Mouse (Mus musculus) midbrain, embryonic 12.5 days (tissue): ENCODE data around the gene C1qtnf4. TPM values are rescaled to one million over a fixed set of nuclear protein-coding genes. Genes with fewer than 3 reads are reported as not detected.

Experiments used
- ATAC-seq: fragments of 200-750 bp; cut with Nextera tagmentation; 2 replicates; pipeline ENCODE4 v1.8.0; 2017; ENCODE audit warnings: low read depth, moderate TSS enrichment, moderate library complexity; ENCODE audit not compliant: low FRiP score
- H3K27ac ChIP-seq: fragments of 300-500 bp; sonication (generic); replicated peaks from 2 replicates; pipeline ENCODE4 v1.5.1; 2016; ENCODE audit warnings: mild to moderate bottlenecking
- H3K27me3 ChIP-seq: fragments of 300-500 bp; sonication (generic); 2 replicates; pipeline ENCODE4 v1.6.1; 2016; ENCODE audit warnings: mild to moderate bottlenecking
- H3K36me3 ChIP-seq: fragments of 300-500 bp; sonication (generic); 2 replicates; pipeline ENCODE4 v1.6.1; 2016
- H3K4me1 ChIP-seq: fragments of 300-500 bp; sonication (generic); 2 replicates; pipeline ENCODE4 v1.6.1; 2016
- H3K4me2 ChIP-seq: fragments of 300-500 bp; sonication (generic); replicated peaks from 2 replicates; pipeline ENCODE4 v1.6.1; 2016; ENCODE audit warnings: mild to moderate bottlenecking, moderate library complexity
- H3K4me3 ChIP-seq: fragments of 300-500 bp; sonication (generic); 2 replicates; pipeline ENCODE4 v1.5.1; 2016; ENCODE audit warnings: mild to moderate bottlenecking
- H3K9ac ChIP-seq: fragments of 300-500 bp; sonication (generic); replicated peaks from 2 replicates; pipeline ENCODE4 v1.6.1; 2016; ENCODE audit warnings: mild to moderate bottlenecking, moderate library complexity
- H3K9me3 ChIP-seq: fragments of 300-500 bp; sonication (generic); 2 replicates; pipeline ENCODE4 v1.6.1; 2016; ENCODE audit warnings: mild to moderate bottlenecking
- WGBS: fragments of 180-500 bp; shearing (Covaris S2); methylation state at CpG from one replicate; pipeline ENCODE4 v1.1.7; 2016; 5-methylcytosine and 5-hydroxymethylcytosine counted together
- polyA plus RNA-seq: library from polyadenylated mRNA; unstranded; fragments of >200 nt; fragmentation: Nextera tagmentation; extraction: Ambion mirVana; gene quantifications from 2 replicates; pipeline ENCODE4 v1.2.1, GENCODE M21; 2016

The C1qtnf4 gene
- polyA plus RNA-seq, 1 experiment from 2014 or later, result 29.2 TPM

DNA sequence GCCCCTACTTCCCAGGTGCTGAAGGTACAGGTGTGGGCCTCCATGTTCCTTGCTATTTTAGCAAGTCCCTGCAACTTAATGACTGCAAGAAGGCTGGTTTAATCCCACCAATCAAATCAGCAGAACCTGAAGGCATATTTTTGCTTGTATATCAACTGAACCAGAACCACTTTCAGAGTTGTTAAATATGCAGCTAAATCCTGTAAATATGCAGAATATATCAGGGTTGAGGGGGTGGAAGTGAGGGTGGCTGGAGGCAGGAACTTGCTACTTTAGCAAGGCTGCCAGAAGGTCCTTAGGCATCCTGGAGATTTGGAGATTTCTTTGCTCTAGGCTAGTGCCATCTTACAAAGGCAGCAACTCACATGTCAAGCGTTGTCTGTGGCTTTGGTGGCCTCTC, 29.9 kb downstream of the C1qtnf4 start:
- peaks cover 28% of the 10 kb centered on the region for H3K4me1 ChIP-seq
- no peaks in the 10 kb centered on the region for H3K27me3 ChIP-seq
- no peak overlapping the region for H3K4me3 ChIP-seq
- no peak for ATAC-seq
- H3K27ac ChIP-seq, result no peak overlapping the region
- WGBS, result 84% methylated on average over 1 of the region's 1 CpGs
- peak overlapping the region; percentile 75; the same call in 1 of the 2 replicates for H3K4me2 ChIP-seq
- H3K36me3 ChIP-seq, result peaks cover 33% of the 10 kb centered on the region
- peak overlapping the region; percentile 39; the same call in 1 of the 2 replicates for H3K9ac ChIP-seq
- no peaks in the 10 kb centered on the region for H3K9me3 ChIP-seq

DNA sequence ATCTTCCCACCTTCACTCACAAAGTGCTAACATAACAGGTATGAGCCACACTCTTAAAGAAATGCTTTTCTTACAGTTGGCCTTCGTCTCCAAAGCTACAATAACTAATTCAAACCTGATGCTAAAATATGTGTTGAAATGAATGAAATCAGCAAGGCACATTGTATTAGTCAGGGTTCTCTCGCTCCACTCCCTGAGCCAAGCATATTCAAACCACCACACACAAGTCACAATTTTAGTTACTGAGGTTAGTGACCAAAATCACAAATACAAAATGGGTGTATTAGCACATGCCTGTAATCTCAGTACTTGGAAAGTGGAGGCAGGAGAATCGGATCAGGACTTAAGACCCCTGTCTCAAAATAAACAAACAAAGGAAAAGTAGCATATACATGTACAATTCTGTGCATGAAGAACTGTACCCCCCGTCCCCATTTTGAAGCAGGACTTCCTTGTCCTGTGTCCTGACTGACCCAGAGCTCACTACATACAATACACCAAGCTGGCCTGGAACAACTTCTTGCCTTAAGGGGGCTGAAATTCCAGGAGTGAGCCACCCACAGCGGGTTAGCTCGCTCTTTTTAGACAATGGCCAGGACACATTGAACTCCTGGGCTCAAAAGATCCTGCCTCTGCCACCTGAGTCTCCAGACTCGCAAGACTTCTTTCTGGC, 31.0 kb downstream of the C1qtnf4 start:
- Histone ChIP-seq H3K9ac (peak overlapping the region; percentile 94), H3K27ac (peak overlapping the region; percentile 88), H3K4me2 (peak overlapping the region; percentile 75), H3K27me3 (no peaks in the 10 kb centered on the region), H3K36me3 (peaks cover 21% of the 10 kb centered on the region), H3K9me3 (no peaks in the 10 kb centered on the region), H3K4me3 (peak overlapping the region; percentile 74), H3K4me1 (peaks cover 28% of the 10 kb centered on the region)
- peak; percentile 20; the same call in 1 of the 2 replicates for ATAC-seq
- 32% methylated on average over 7 of the region's 7 CpGs for WGBS

- Histone ChIP-seq H3K27me3 (no peaks in the 10 kb centered on the region), H3K27ac (peak overlapping the region; percentile 88), H3K4me2 (peak overlapping the region; percentile 75), H3K36me3 (peaks cover 16% of the 10 kb centered on the region), H3K4me1 (peaks cover 28% of the 10 kb centered on the region), H3K4me3 (peak overlapping the region; percentile 74), H3K9ac (peak overlapping the region; percentile 94), H3K9me3 (no peaks in the 10 kb centered on the region)
- ATAC-seq, result peak; percentile 89
- WGBS, result under 1% methylated on average over 69 of the region's 73 CpGs
Measured at GRCm38 (mm10) chr2:90917233-90917998, 31.8 kb downstream of the C1qtnf4 start.

- Histone ChIP-seq H3K36me3 (peaks cover 9% of the 10 kb centered on the region), H3K4me2 (peak overlapping the region; percentile 75), H3K9ac (peak overlapping the region; percentile 94), H3K9me3 (no peaks in the 10 kb centered on the region), H3K27me3 (no peaks in the 10 kb centered on the region), H3K4me1 (peaks cover 28% of the 10 kb centered on the region), H3K27ac (peak overlapping the region; percentile 88), H3K4me3 (peak overlapping the region; percentile 74)
- ATAC-seq, result no peak
- WGBS, result 12% methylated on average over 16 of the region's 16 CpGs
Measured at GRCm38 (mm10) chr2:90917999-90918698, 32.5 kb downstream of the C1qtnf4 start.

DNA sequence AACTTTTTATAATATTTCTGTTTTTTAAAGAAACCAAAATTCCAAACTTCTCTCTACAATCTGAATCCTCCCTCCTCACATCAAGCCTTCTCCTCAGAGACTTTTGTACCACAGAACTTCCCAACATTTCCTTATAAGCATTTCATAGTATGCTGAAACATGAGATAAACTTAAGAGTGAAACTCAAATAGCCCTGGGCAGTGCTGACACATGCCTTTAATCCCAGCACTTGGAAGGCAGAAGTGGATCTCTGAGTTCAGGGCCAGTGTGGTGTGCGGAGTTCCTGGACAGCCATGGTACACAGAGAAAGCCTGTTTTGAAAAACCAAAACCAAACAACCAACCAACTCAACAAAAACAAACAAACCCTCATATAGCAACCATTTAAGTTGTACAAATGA, 35.5 kb downstream of the C1qtnf4 start:
- Histone ChIP-seq H3K9me3 (no peaks in the 10 kb centered on the region), H3K27me3 (no peaks in the 10 kb centered on the region), H3K36me3 (no peaks in the 10 kb centered on the region), H3K9ac (no peak overlapping the region), H3K27ac (no peak overlapping the region), H3K4me3 (no peak overlapping the region), H3K4me1 (peaks cover 20% of the 10 kb centered on the region), H3K4me2 (no peak overlapping the region)
- ATAC-seq, result no peak
- 83% methylated on average over 1 of the region's 1 CpGs for WGBS

DNA sequence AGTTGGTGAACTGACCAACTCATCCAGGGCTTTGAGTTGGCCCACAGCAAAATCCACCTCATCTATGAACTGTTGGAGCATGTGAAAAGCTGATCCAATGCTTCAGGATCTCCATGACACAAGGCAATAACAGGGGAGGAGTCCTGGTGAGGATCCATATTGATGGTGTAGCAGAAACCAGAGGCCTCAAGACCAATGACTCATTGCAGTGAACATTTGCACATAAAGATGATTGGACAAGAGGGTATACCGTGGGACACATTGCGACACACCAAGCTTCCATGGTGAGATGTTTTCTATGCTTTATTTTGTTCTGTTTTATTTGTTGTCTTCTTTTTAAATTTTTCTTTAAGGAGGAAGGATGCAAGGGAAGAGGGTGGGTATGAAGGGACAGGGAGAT, 37.0 kb downstream of the C1qtnf4 start:
- Histone ChIP-seq H3K4me2 (no peak overlapping the region), H3K27ac (no peak overlapping the region), H3K36me3 (no peaks in the 10 kb centered on the region), H3K4me1 (peaks cover 8% of the 10 kb centered on the region; the same call in 1 of the 2 replicates), H3K9me3 (no peaks in the 10 kb centered on the region), H3K9ac (no peak overlapping the region), H3K27me3 (no peaks in the 10 kb centered on the region), H3K4me3 (no peak overlapping the region)
- ATAC-seq, result no peak
- WGBS, result 95% methylated on average over 2 of the region's 2 CpGs

GRCm38 (mm10) chr2:90928566-90928965, 42.9 kb downstream of the C1qtnf4 start:
- H3K9ac ChIP-seq, result no peak overlapping the region
- H3K36me3 ChIP-seq, result no peaks in the 10 kb centered on the region
- no peaks in the 10 kb centered on the region for H3K4me1 ChIP-seq
- no peak for ATAC-seq
- H3K27me3 ChIP-seq, result no peaks in the 10 kb centered on the region
- 85% methylated on average over 13 of the region's 13 CpGs for WGBS
- H3K9me3 ChIP-seq, result no peaks in the 10 kb centered on the region
- no peak overlapping the region for H3K27ac ChIP-seq
- H3K4me3 ChIP-seq, result no peak overlapping the region
- H3K4me2 ChIP-seq, result no peak overlapping the region

GRCm38 (mm10) chr2:90931829-90932228, 46.2 kb downstream of the C1qtnf4 start:
- H3K27me3 ChIP-seq, result no peaks in the 10 kb centered on the region
- no peak overlapping the region for H3K4me2 ChIP-seq
- no peaks in the 10 kb centered on the region for H3K36me3 ChIP-seq
- no peak overlapping the region for H3K9ac ChIP-seq
- 84% methylated on average over 8 of the region's 8 CpGs for WGBS
- no peaks in the 10 kb centered on the region for H3K9me3 ChIP-seq
- ATAC-seq, result no peak
- no peak overlapping the region for H3K4me3 ChIP-seq
- H3K27ac ChIP-seq, result no peak overlapping the region
- no peaks in the 10 kb centered on the region for H3K4me1 ChIP-seq

DNA sequence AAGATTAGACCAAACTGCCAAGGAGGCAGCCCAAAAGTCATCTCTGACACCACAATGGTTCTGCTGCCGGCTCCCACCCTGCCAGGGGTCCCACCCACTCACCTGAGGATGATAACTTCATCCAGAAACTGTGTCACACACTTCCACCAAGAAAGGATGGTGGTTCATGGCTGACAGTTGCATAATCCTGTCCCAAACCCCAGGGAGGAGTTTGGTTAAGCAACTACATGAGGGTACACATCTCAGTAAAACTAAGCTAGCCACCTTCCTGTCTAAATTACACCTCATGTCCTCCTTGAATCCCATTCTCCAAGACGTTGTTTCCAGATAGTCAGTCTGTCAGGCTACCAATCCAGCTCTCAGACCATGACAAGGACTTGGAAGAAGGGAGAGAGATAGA, 46.6 kb downstream of the C1qtnf4 start:
- H3K4me1 ChIP-seq, result no peaks in the 10 kb centered on the region
- 73% methylated on average over 2 of the region's 2 CpGs for WGBS
- H3K4me2 ChIP-seq, result no peak overlapping the region
- no peaks in the 10 kb centered on the region for H3K27me3 ChIP-seq
- H3K36me3 ChIP-seq, result no peaks in the 10 kb centered on the region
- H3K4me3 ChIP-seq, result no peak overlapping the region
- no peak overlapping the region for H3K27ac ChIP-seq
- no peak for ATAC-seq
- no peak overlapping the region for H3K9ac ChIP-seq
- H3K9me3 ChIP-seq, result no peaks in the 10 kb centered on the region

GRCm38 (mm10) chr2:90938362-90938761, 52.7 kb downstream of the C1qtnf4 start:
- Histone ChIP-seq H3K27ac (no peak overlapping the region), H3K4me2 (no peak overlapping the region), H3K4me3 (no peak overlapping the region), H3K4me1 (peaks cover 22% of the 10 kb centered on the region), H3K9me3 (no peaks in the 10 kb centered on the region), H3K9ac (no peak overlapping the region), H3K27me3 (no peaks in the 10 kb centered on the region), H3K36me3 (no peaks in the 10 kb centered on the region)
- no peak for ATAC-seq
- 73% methylated on average over 3 of the region's 3 CpGs for WGBS

- peak overlapping the region; percentile 87 for H3K4me3 ChIP-seq
- peak; percentile 67 for ATAC-seq
- 54% methylated on average over 8 of the region's 8 CpGs for WGBS
- peak overlapping the region; percentile 96 for H3K27ac ChIP-seq
- H3K9me3 ChIP-seq, result no peaks in the 10 kb centered on the region
- no peaks in the 10 kb centered on the region for H3K27me3 ChIP-seq
- H3K36me3 ChIP-seq, result no peaks in the 10 kb centered on the region
- H3K9ac ChIP-seq, result peak overlapping the region; percentile 96
- peak overlapping the region; percentile 77 for H3K4me2 ChIP-seq
- H3K4me1 ChIP-seq, result peaks cover 24% of the 10 kb centered on the region
Measured at GRCm38 (mm10) chr2:90939750-90940149, 54.1 kb downstream of the C1qtnf4 start.
